Mouse (Mus musculus) liver, embryonic 11.5 days (tissue): ENCODE measurements around the gene Tank. TPM values are rescaled to one million over a fixed set of nuclear protein-coding genes. Genes with fewer than 3 reads are reported as not detected.

Source experiments
- ATAC-seq: fragments of 200-750 bp; cut with Nextera tagmentation; replicated peaks from 2 replicates; pipeline ENCODE4 v1.8.0; 2017; ENCODE audit warnings: moderate number of reproducible peaks, mild to moderate bottlenecking, moderate TSS enrichment, moderate library complexity; ENCODE audit not compliant: low FRiP score
- DNase-seq: peaks from one replicate; pipeline ENCODE4 v3.0.0-alpha.2; 2017; ENCODE audit warnings: low spot score
- H3K27ac ChIP-seq: fragments of 300-500 bp; sonication (generic); 2 replicates; pipeline ENCODE4 v1.5.1; 2014; ENCODE audit warnings: mild to moderate bottlenecking, low read depth, low read length, control low read depth
- H3K27me3 ChIP-seq: fragments of 300-500 bp; sonication (generic); replicated peaks from 2 replicates; pipeline ENCODE4 v1.6.1; 2014; ENCODE audit warnings: low read length, mixed read lengths; ENCODE audit not compliant: control insufficient read depth, insufficient read depth
- H3K36me3 ChIP-seq: fragments of 300-500 bp; sonication (generic); 2 replicates; pipeline ENCODE4 v1.6.1; 2014; ENCODE audit warnings: mild to moderate bottlenecking, low read length, moderate library complexity, mixed read lengths; ENCODE audit not compliant: control insufficient read depth, insufficient read depth
- H3K4me1 ChIP-seq: fragments of 300-500 bp; sonication (generic); replicated peaks from 2 replicates; pipeline ENCODE4 v1.6.1; 2014; ENCODE audit warnings: low read length, mixed read lengths; ENCODE audit not compliant: control insufficient read depth, insufficient read depth
- H3K4me2 ChIP-seq: fragments of 300-500 bp; sonication (generic); 2 replicates; pipeline ENCODE4 v1.6.1; 2014; ENCODE audit warnings: mild to moderate bottlenecking, control low read depth, moderate library complexity
- H3K4me3 ChIP-seq: fragments of 300-500 bp; sonication (generic); 2 replicates; pipeline ENCODE4 v1.5.1; 2014; ENCODE audit warnings: low read depth, low read length, control low read depth
- H3K9ac ChIP-seq: fragments of 300-500 bp; sonication (generic); 2 replicates; pipeline ENCODE4 v1.6.1; 2014; ENCODE audit warnings: low read depth, low read length, control low read depth
- H3K9me3 ChIP-seq: fragments of 300-500 bp; sonication (generic); 2 replicates; pipeline ENCODE4 v1.6.1; 2016; ENCODE audit warnings: low read length, inconsistent platforms, mixed read lengths; ENCODE audit not compliant: control insufficient read depth
- whole genome bisulfite sequencing: fragments of 180-500 bp; shearing (Covaris S2); extraction: QIAGEN DNeasy Blood & Tissue Kit; methylation state at CpG from one replicate; pipeline ENCODE4 v1.1.7; 2014; 5-methylcytosine and 5-hydroxymethylcytosine counted together
- polyA plus RNA-seq: library from polyadenylated mRNA; unstranded; fragments of >200 nt; fragmentation: Nextera tagmentation; extraction: Ambion mirVana; gene quantifications from 2 replicates; pipeline ENCODE4 v1.2.1, GENCODE M21; 2014

The Tank gene
- polyA plus RNA-seq, 1 experiment from 2014 or later, result 34.0 TPM

GRCm38 (mm10) chr2:61681572-61681971 is 103.2 kb downstream of the Tank start:
- H3K27ac ChIP-seq, result no peak overlapping the region
- ATAC-seq, result no peak
- no peaks in the 10 kb centered on the region for H3K36me3 ChIP-seq
- no peak overlapping the region for H3K4me3 ChIP-seq
- H3K9ac ChIP-seq, result no peak overlapping the region
- H3K9me3 ChIP-seq, result no peaks in the 10 kb centered on the region
- WGBS, result 63% methylated on average over 1 of the region's 1 CpGs
- no peaks in the 10 kb centered on the region for H3K4me1 ChIP-seq
- no peaks in the 10 kb centered on the region for H3K27me3 ChIP-seq
- no peak for DNase-seq
- H3K4me2 ChIP-seq, result no peak overlapping the region

- Histone ChIP-seq H3K4me1 (no peaks in the 10 kb centered on the region), H3K4me2 (no peak overlapping the region), H3K4me3 (no peak overlapping the region), H3K9ac (no peak overlapping the region), H3K27me3 (no peaks in the 10 kb centered on the region), H3K36me3 (no peaks in the 10 kb centered on the region), H3K9me3 (no peaks in the 10 kb centered on the region), H3K27ac (no peak overlapping the region)
- ATAC-seq (no peak), DNase-seq (no peak)
- WGBS, result 49% methylated on average over 1 of the region's 1 CpGs
Observed at GRCm38 (mm10) chr2:61686533-61686932, 108.1 kb downstream of the Tank start.

GRCm38 (mm10) chr2:61689086-61689485 is 110.7 kb downstream of the Tank start:
- H3K4me2 ChIP-seq, result no peak overlapping the region
- H3K4me1 ChIP-seq, result no peaks in the 10 kb centered on the region
- no peaks in the 10 kb centered on the region for H3K27me3 ChIP-seq
- no peak for DNase-seq
- WGBS, result 76% methylated on average over 3 of the region's 3 CpGs
- no peak overlapping the region for H3K9ac ChIP-seq
- H3K9me3 ChIP-seq, result no peaks in the 10 kb centered on the region
- no peak overlapping the region for H3K27ac ChIP-seq
- H3K4me3 ChIP-seq, result no peak overlapping the region
- ATAC-seq, result no peak
- no peaks in the 10 kb centered on the region for H3K36me3 ChIP-seq

Other genes with a start within 250 kb of the Tank start
- gene Psmd14, start 133.1 kb downstream of the Tank start, polyA plus RNA-seq, result 247 and 278 TPM in 2 replicates
- gene Tbr1, start 224.3 kb downstream of the Tank start, polyA plus RNA-seq, result 0.17 and 0.26 TPM in 2 replicates